Mouse (Mus musculus) yolk sac, embryonic 10.5 days (tissue): ENCODE results near the gene Mdga1.
A peak's percentile ranks its signal among the peaks of the same experiment; 100 is the strongest.

ENCODE experiments used
- DNase-seq: peaks from one replicate; pipeline ENCODE4 v3.0.0-alpha.2; 2017; ENCODE audit warnings: low spot score

Mdga1 gene

DNA sequence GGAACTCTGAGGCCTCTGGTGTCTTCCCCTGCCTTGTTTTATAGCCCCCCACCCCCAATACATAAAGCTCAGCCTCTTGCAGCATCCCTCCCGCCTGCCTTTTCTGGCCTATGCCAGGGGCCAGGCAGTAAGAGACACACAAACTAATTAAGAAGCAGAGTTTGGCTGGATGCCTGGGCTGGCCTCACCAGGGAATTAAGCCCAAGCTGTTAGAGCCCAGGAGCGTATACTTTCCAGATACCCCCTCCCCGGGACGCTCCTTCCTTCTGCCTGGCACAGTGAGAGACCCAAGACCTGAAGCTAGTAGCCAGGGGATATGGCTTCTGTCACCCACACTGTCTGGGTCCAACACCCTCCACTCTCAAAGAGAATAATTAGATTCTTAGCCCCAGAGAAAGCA lies 83.8 kb downstream of the Mdga1 start:
- DNase-seq: no peak

DNA sequence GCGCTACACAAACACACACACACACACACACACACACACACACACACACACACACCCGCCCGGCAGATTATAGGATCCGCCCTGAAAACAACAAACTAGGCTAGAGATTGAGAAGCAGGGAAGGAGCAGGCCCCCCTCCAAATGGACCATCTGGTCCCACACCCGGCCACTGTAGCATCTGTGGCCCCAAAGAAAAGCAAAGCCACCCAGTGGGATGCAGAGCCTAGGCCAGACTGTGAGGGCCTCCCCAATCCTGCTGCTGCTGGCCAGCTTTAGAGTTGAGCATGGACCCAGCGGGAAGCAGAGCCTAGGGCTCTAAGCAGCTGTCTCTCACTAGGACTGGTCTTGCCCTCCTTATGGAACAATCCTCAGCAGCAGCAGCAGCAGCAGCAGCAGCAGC lies 85.3 kb downstream of the Mdga1 start:
- no peak for DNase-seq

- no peak for DNase-seq
Measured at GRCm38 (mm10) chr17:29883351-29883750, 86.5 kb downstream of the Mdga1 start.

DNA sequence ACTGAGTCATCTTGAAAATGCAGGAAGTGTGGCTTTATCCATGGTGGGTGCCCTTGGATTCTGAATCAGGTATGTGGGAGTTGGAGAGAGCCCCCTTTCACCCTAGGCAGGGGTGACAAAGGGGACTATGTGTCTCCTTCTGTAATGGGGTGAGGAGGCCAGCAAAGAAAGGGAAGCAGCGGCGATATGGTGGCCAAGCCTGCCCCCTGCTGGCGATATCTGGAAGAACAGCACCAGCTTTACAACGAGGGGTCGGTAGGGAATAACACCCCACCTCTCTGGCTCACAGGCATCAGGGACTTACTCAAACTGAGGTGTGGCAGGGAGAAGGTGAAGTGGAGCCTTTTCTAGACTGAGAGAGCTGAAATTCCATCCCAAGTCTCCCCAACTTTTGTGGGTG lies 87.0 kb downstream of the Mdga1 start:
- DNase-seq: peak; percentile 35

- no peak for DNase-seq
Measured at GRCm38 (mm10) chr17:29880251-29880650, 89.6 kb downstream of the Mdga1 start.

GRCm38 (mm10) chr17:29878990-29879389 lies 90.9 kb downstream of the Mdga1 start:
- DNase-seq: no peak

GRCm38 (mm10) chr17:29874082-29874679 lies 95.7 kb downstream of the Mdga1 start:
- no peak for DNase-seq

DNA sequence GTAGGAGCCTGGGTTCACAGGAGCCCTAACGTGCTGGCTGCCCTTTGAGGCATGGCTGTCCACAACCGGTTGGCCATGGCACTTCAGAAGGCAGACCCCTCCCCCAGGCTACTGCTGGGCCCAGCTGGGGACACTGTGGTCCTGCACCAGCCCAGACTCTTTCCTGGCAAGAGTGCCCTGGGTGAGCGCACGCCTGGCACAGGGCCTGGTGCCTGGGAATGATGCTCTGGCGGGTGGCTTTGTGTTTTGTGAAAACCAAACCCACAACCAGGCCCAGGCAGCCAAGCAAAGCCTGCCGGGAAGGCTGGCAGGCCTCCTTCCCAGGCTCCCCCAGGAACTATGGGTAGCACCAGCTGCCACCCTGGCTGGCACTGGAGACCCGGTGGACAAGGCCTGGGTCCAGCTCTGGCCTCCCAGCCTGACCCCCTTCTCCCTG lies 96.3 kb downstream of the Mdga1 start:
- no peak for DNase-seq

DNA sequence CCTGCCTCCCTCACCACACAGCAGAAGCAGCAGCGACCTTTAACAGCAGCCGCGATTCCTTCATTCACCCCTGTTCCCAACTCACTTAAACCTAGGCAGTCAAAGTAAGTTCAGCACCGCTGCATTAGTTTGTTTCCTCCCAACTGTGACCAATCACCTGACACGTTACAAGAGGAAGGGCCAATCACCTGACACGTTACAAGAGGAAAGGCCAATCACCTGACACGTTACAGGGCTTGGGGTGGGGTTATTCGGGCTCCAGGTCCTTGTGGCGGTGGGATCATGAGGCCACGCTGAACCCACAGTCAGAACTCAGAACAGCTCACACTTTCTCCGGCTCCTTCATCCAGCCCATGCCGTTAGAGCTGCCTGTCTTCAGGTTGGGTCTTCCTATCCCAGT lies 99.6 kb downstream of the Mdga1 start:
- no peak for DNase-seq

- DNase-seq: no peak
Measured at GRCm38 (mm10) chr17:29865914-29866313, 104.0 kb downstream of the Mdga1 start.

- no peak for DNase-seq
Measured at GRCm38 (mm10) chr17:29864440-29864839, 105.4 kb downstream of the Mdga1 start.

DNA sequence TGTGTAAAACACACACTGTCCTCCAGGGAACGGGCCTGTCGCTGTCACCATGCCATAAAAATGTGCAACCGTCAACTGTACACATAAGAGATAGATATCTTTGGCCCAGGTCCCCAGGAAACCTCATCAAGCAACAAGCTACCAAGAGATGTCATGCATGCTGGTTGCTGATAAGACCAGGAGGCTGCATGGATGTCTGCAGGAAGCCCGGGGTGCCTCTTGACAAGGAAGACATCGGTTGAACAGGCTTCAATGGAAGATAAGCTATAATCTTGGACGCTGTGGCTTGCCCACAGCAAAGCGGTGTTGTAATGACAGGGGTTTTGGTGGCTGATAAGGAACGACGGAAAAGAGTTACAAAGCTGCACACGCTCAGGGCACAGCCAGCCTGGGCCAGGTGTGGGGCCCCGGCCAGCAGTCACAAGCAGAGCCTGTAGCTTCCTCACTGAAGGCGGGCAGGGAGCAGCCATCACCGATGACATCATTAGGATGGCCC lies 110.1 kb downstream of the Mdga1 start:
- DNase-seq: peak; percentile 35

DNA sequence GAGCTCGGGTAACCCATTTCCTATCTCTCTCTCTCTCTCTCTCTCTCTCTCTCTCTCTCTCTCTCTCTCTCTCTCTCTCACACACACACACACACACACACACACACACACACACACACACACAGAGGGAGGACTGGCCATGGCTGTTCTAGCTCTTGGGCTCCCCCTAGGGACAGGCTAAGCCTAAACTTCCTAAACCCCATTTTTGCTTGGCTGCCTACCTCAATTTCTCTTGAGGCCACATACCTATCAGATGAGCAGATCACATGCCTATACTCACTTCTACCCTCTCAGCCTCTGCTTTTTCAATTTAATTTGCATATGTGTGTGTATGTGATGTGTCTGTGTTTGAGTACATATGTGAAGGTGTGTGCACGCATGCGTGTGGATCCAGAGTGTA lies 111.1 kb downstream of the Mdga1 start:
- no peak for DNase-seq

DNA sequence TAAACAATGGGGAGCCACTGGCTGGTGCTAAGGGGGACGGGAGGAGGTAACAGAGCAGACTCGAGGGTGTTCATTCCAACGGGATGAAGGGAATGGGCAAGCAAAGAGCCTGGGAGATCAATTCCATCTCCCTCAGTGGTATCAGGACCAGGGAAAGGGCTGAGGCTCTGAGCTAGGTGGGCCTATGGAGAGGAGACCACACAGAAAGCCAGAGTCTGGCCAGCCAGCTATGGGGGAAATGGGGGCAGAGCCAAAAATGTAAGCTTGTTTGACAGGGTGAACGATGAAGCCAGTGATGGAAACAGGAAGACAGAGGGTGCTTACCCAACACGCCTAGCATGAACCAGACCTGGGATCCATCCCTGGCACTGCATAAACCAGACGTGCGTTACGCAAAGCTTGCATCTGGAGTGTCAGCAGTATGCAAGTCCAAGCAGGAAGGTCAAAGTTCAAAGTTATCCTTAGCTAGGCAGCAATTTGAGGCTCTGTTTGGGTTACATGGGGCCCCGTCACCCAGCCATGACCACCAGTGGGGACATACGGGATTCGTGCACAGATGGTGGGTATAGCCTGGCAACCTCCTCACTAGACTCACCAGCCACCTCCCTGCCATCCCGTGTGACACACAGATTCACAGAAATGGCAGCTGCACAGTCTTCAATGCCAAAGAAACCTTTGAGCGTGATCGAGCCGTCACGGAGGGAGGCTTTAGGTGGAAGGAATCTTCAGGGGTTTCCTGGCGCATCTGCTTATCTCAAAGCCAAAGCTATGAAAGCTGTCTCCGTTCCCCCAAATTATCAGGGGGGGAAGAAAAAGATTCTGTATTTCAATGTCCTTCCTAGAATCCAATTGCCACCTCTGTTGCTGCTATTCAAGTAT lies 113.9 kb downstream of the Mdga1 start:
- DNase-seq: peak; percentile 30

- DNase-seq: no peak
Measured at GRCm38 (mm10) chr17:29854835-29855234, 115.1 kb downstream of the Mdga1 start.

DNA sequence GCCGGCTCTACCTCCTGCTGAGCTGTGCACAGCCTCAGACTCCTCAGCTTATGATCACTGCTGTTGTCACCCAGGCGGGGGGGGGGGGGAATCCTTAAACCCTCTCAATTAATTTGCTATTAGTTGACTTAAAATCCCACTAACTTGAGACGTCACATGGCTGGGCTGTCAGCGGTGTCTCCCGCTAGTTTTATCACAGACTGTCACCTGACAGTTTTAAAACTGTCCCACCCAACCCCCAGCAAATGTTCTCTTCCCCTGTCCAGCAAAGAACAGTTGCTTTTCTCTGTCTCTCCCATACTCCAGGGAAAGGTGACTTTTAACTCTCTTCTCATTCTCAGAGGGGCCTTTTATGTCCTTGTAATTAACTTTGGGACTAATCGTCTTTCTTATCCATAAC lies 115.5 kb downstream of the Mdga1 start:
- DNase-seq: no peak

DNA sequence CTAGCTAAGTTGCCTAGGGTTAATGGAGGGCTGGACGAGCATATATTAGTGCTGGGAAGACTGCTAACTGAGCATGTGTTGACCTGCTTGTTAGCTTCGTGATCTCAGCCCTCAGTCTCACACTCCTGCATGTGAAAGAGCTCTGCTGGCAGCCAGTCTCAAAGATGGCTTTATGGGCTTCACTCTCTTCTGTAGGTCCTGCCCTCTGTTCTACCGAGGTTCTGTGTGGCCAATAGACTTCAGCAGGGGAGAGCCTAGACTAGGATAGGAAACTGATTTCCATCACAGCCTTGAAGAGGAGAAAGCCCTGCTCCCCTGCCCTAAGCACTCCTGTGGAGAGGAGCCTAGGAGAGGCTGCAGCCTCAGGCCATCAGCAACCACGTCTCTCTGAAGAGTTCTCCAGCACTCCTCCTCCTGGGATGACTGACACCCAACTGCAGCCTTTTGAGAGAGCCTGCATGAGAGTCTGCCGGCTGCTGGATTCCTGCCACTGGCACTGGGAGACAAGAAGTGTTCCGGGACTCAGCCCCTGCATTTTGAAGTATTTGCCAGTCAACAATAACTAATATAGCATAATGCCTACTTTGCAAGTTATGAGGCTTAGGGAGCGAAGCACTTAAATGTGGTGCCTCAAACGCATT lies 116.9 kb downstream of the Mdga1 start:
- no peak for DNase-seq

GRCm38 (mm10) chr17:29849436-29849797 lies 120.5 kb downstream of the Mdga1 start:
- no peak for DNase-seq

GRCm38 (mm10) chr17:29848793-29849435 lies 121.0 kb downstream of the Mdga1 start:
- peak; percentile 29 for DNase-seq

DNA sequence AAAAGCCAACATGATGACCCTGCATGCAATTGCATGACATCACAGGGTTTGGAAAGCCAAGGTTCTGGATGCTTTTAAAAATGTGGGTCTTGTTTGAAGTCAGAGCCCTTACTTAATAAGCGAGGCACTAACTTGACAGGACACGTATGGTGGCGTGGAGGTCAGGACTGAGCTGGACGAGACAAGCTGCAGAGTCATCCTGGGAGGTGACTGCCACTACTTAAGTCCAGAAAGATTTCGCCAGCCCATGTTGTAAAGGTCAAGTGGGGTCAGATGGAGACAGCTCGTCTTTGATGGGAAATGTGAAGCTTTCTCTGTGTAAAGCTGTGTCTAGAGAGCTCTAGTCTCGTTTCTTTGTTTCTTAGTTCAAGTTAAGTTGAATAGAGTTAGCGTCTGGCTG lies 122.6 kb downstream of the Mdga1 start:
- no peak for DNase-seq

- DNase-seq: no peak
Measured at GRCm38 (mm10) chr17:29846284-29846683, 123.6 kb downstream of the Mdga1 start.

DNA sequence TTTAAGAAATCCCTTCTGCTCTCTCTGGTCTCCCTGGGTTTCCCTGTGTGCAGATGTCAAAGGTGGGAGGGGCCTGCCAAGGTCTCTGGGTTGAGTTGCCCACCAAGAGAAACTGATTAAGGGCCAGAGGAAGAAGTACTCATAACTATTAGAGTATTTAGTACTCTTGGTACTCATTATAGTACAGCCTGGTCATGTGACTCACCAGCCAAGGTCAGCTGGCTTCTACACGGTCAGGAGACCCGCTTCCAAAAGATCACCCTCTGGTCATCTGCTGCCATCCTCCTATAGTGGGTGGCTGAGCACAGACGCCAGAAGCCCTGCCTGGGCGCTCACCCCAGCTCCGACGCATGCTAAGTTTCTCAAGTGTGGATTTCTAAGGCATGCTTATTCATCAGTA lies 124.9 kb downstream of the Mdga1 start:
- DNase-seq: no peak
